Mouse (Mus musculus): ENCODE data around the gene Nutm1.
"Not testable (repeated sequence)": the region's sequence is repeated elsewhere in the genome, so short reads cannot be mapped to it uniquely, and the experiment has no call there.

Gene Nutm1

GRCm38 (mm10) chr2:112259241-112259962 is at the start of gene Nutm1:
Gene Nutm1, minus strand, starts transcription at chr2:112259291.
- DNase-seq (ENCODE audit: low spot score), result no peak

DNA sequence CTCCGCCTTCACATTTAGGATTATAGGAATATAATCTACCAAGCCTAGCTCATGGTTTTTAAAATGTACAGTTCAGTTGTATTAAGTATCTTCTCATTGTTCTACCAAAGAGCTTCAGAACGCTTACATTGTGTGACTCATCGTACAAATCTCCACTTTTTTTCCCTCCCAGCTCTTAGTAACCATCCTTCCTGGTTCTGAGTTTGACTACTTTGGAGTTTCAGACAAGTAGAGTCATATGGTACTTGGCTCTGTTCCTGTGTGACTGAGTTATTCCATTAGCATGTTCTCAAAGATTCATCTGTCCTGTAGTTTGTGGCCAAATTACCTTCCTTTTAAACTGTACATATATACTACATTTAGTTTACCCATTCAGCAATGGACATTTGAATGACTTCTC is 49.6 kb upstream of the Nutm1 start:
- DNase-seq (ENCODE audit: low spot score), result no peak

- DNase-seq (ENCODE audit: low spot score), result no peak
Observed at GRCm38 (mm10) chr2:112298221-112298620, 39.1 kb upstream of the Nutm1 start.

GRCm38 (mm10) chr2:112296211-112296610 is 37.1 kb upstream of the Nutm1 start:
- DNase-seq (ENCODE audit: low spot score), result no peak

- no peak for DNase-seq (ENCODE audit: low spot score)
Observed at GRCm38 (mm10) chr2:112292823-112293222, 33.7 kb upstream of the Nutm1 start.

DNA sequence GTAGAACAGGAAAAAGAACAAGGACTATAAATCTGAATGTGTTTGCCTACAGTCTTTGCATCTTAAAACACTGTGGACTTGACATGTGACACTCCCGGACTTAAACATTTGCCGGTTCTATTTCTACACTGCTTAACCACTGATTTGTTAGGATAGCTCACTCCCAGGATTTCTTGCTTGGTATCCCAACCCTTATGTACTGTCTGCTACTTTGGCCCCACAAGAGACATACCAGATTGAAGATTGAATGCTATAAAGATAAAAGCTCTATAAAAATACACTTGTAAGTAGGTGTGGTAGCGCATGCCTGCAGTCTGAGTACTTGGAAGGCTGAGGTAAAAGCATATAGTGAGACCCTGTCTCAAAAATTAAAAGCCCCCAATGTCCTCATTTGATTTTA is 30.4 kb upstream of the Nutm1 start:
- DNase-seq (ENCODE audit: low spot score), result no peak

DNA sequence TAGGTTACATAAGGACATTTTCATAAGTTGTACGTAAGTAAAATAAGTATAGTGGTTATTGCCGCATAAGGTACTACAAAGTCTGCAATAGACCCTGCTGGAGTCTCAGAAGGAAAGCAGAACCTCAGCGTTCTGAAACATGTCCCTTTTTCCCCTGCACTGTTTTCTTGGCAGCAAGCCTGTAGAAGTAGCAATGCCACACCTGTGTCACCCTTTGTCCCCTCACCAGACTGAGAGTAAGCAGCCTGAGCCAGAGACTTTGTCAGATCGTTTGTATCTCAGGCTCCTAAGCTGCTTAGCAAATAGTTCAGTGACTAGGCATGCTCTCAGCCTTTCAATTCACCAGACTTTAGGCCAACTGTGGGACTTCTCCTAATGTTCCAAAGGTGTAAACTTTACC is 28.0 kb upstream of the Nutm1 start:
- DNase-seq (ENCODE audit: low spot score), result no peak

- not testable (repeated sequence) for DNase-seq (ENCODE audit: low spot score)
Observed at GRCm38 (mm10) chr2:112286062-112286461, 27.0 kb upstream of the Nutm1 start.

DNA sequence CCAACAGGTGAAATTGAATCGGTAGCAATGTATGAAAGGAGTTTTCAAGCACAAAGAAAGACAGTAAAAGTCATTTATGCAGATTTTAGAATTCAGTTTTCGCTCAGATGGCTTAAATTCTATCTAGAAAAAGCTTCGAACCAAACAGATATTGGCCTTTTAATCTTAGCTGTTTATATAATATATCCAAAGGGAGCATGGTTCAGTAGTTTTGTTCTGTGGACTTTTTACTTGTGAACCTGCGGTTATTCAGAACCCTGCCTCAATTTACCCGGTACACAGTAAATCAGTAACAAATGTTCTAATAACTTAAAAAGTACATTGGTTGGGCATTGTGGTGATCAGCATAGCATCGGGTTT is 25.9 kb upstream of the Nutm1 start:
- DNase-seq (ENCODE audit: low spot score), result no peak

- no peak for DNase-seq (ENCODE audit: low spot score)
Observed at GRCm38 (mm10) chr2:112284363-112285030, 25.4 kb upstream of the Nutm1 start.

DNA sequence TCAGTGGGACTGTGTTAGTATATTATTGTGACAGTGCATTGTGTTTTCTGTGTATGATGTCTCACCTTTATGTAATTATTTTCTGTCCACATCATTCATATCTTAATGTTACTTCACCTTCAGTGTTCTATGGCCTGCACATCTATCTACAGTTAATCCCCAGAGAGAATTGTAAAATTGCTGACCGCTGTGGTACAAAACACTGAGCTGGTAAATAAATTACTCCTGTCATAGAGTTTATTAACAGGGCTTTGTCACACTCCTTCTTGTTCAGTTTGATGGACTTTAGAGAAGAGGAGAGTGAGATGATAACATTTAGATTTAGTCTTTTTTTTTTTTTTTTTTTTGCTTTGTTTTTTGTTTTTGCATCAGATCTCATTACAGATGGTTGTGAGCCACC is 23.8 kb upstream of the Nutm1 start:
- no peak for DNase-seq (ENCODE audit: low spot score)

- no peak for DNase-seq (ENCODE audit: low spot score)
Observed at GRCm38 (mm10) chr2:112276870-112277269, 17.8 kb upstream of the Nutm1 start.

DNA sequence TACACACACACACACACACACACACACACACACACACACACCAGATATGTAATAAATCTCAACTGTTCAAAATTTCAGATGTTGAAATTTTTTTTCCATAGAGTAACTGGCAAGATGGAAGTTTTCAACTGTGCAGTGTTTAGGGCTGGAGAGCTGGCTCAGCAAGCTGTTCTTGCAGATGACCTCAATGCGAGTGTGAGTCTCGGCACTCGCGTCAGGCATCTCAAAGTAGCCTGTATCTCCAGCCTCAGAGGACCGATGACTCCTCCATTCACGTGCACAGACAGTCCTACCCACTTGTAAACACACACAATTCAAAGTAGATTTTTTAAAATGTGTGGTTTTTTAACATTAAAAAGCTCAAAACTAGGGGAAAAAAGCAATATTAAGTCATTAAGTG is 14.4 kb upstream of the Nutm1 start:
- no peak for DNase-seq (ENCODE audit: low spot score)

DNA sequence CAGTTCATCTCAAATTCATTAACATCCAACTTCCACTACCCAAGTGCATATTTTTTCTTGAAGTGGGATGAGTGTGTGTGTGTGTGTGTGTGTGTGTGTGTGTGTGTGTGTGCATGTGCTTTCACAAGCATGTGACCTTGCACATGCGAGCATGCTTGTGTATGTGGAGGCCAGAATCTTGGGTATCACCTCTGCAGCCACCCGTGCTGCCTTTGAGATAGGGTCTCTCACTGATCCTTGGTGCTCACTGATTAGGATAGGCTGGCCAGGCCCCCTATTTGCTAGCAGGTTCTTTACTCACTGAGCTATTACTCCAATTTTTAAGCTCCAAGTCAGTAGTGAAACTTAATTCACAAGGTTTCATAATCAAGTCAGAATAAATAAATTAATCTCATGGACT is 13.8 kb upstream of the Nutm1 start:
- DNase-seq (ENCODE audit: low spot score), result no peak

- DNase-seq (ENCODE audit: low spot score), result no peak
Observed at GRCm38 (mm10) chr2:112270011-112270410, 10.9 kb upstream of the Nutm1 start.

DNA sequence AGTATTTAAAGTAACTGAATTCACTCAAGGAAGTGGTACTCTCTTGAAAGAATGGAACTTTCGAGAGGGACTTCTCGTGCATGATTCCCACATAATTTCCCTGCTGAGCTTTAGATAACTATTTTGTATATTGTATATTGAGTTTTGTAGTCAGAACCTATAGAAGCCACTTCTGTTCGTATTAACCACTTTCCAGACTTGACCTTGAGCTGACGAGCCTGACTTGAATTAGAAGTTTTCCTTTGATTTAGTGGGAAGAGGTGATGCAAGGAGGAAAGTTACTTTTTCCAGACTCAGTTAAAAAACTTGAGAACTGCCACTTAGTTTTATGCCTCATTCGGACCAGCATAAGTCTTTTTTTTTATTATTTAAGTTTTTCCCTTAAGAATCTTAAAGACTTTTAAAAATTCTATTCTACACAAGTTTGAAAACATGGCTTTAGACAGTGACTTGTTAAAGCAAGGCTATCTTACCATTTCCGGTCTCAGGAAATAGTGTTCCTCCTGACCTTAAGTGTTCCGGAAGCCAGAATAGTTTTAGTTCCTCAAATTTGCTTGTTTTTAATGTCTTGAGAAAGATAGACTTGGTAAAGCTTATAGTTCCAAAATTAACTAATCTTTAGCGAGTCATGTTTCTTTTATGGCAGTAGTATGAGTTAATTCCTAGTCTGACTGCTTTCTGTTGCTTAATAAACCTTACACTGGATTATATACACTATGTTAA is 8.6 kb upstream of the Nutm1 start:
- no peak for DNase-seq (ENCODE audit: low spot score)

DNA sequence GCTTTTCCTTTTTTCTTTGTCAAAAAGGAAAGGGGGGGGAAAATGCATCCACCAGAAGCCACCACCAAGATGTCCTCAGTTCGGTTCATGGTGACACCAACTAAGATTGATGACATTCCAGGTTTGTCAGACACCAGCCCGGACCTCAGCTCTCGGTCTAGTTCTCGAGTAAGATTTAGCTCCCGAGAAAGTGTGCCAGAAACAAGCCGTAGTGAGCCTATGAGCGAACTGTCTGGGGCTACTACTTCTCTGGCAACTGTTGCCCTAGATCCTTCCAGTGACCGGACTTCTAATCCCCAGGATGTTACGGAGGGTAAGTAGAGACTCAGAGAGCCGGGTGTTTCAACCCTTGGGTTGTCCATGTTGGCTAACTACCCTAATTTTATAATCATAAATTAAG is 7.7 kb upstream of the Nutm1 start:
- DNase-seq (ENCODE audit: low spot score), result peak; percentile 22

GRCm38 (mm10) chr2:112266242-112266592 is 7.1 kb upstream of the Nutm1 start, which contains the start of gene Gm21985:
Gene Gm21985, plus strand, starts transcription at chr2:112266314.
- DNase-seq (ENCODE audit: low spot score), result peak; percentile 72

DNA sequence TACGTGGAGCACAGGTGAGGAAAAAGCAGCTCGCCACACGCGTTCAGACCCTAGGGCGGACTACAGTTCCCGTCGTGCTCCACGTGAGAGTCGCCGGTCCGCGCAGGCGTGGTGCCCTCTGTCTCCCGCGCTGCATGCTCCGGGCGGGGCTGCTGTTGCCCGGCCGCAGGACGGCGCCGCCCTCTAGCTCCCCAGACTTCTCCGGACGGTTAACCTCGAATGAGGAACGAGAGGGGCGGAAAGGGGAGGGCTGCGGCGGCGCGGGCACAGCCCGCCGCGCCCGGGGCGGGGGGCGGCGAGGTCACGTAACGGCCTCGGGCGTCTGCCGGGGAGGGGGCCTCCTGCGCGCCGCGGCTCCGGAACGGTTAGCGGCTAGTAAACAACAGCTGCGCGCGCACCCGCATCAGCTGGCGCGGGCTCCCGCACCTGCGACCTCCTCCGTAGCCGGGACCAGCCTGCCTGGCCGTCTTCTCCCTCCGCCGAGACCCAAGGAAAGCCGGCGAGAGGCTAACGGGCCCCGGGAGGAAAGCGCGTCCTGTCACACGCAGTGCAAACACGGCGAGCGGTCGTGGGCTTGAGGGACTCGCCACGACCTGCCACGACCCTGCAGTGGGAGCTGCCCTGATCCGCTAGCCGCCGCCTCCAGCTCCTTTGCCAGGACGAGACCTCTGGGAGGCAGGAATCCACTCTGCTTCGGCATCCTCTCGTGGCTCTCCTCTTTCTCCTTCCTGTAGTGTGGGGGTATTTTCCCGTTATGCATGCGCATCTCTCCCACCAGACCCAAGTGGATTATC is 6.6 kb upstream of the Nutm1 start, which contains the start of gene Slc12a6:
Gene Slc12a6 (plus strand): TSS at position 378 of the 794 bp plus-strand sequence.
- DNase-seq (ENCODE audit: low spot score), result peak; percentile 92

- no peak for DNase-seq (ENCODE audit: low spot score)
Observed at GRCm38 (mm10) chr2:112264364-112264763, 5.3 kb upstream of the Nutm1 start.

DNA sequence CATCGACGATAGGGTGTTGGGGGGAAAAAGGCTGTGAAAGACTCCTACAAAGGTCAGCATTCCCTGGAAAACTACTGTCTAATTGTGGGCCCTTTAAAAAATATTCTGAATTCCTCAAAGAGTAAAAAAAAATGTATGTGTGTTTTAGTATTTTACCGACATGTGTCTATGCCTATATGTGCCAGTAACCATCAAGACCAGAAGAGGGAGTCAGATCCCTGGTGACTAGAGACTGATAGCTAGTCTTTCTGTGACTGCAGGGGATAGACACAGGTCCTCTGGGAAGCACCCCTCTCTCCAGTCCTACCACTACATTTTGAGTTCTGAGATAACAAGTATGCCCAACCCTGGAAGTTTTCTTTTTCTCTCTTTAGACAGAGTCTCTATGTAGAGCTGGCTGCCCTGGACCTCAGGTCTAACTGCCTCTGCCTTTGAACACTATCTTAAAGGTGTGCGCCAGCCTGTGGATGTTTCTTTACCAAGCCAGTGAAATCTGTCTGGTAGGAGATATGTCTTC is 3.7 kb upstream of the Nutm1 start:
- DNase-seq (ENCODE audit: low spot score), result no peak

All from spleen, adult 12 weeks (tissue).